Mouse (Mus musculus) liver, embryonic 13.5 days (tissue): ENCODE results near the gene Aif1l. TPM values are rescaled to one million over a fixed set of nuclear protein-coding genes. Genes with fewer than 3 reads are reported as not detected.
"Not testable (repeated sequence)": the region's sequence is repeated elsewhere in the genome, so short reads cannot be mapped to it uniquely, and the experiment has no call there.

Experiments
- ATAC-seq: fragments of 200-750 bp; cut with Nextera tagmentation; 2 replicates; pipeline ENCODE4 v1.8.0; 2017; ENCODE audit warnings: low read depth, mild to moderate bottlenecking, moderate number of reproducible peaks, moderate library complexity
- DNase-seq: peaks from one replicate; pipeline ENCODE4 v3.0.0; 2022
- H3K27ac ChIP-seq: fragments of 300-500 bp; sonication (generic); 2 replicates; pipeline ENCODE4 v1.5.1; 2015; ENCODE audit warnings: moderate library complexity, mild to moderate bottlenecking, inconsistent platforms
- H3K27me3 ChIP-seq: fragments of 300-500 bp; sonication (generic); 2 replicates; pipeline ENCODE4 v1.6.1; 2015; ENCODE audit warnings: mild to moderate bottlenecking, inconsistent platforms
- H3K36me3 ChIP-seq: fragments of 300-500 bp; sonication (generic); 2 replicates; pipeline ENCODE4 v1.6.1; 2015; ENCODE audit warnings: mild to moderate bottlenecking, inconsistent platforms
- H3K4me1 ChIP-seq: fragments of 300-500 bp; sonication (generic); replicated peaks from 2 replicates; pipeline ENCODE4 v1.6.1; 2015; ENCODE audit warnings: inconsistent platforms
- H3K4me2 ChIP-seq: fragments of 300-500 bp; sonication (generic); 2 replicates; pipeline ENCODE4 v1.6.1; 2015; ENCODE audit warnings: inconsistent platforms, mild to moderate bottlenecking, moderate library complexity
- H3K4me3 ChIP-seq: fragments of 300-500 bp; sonication (generic); replicated peaks from 2 replicates; pipeline ENCODE4 v1.5.1; 2015; ENCODE audit warnings: mild to moderate bottlenecking, inconsistent platforms
- H3K9ac ChIP-seq: fragments of 300-500 bp; sonication (generic); 2 replicates; pipeline ENCODE4 v1.6.1; 2015; ENCODE audit warnings: mild to moderate bottlenecking, inconsistent platforms
- H3K9me3 ChIP-seq: fragments of 300-500 bp; sonication (generic); replicated peaks from 2 replicates; pipeline ENCODE4 v1.6.1; 2016; ENCODE audit warnings: inconsistent platforms
- WGBS: fragments of 180-500 bp; shearing (Covaris S2); methylation state at CpG from one replicate; pipeline ENCODE4 v1.1.7; 2015; ENCODE audit not compliant: insufficient replicate concordance; 5-methylcytosine and 5-hydroxymethylcytosine counted together
- polyA plus RNA-seq: library from polyadenylated mRNA; unstranded; fragments of >200 nt; fragmentation: Nextera tagmentation; extraction: Ambion mirVana; gene quantifications from 2 replicates; pipeline ENCODE4 v1.2.1, GENCODE M21; 2015

Aif1l gene
- 3.5 and 4.0 TPM in 2 replicates for polyA plus RNA-seq

- Histone ChIP-seq H3K27ac (no peak within 1 kb of the TSS), H3K36me3 (no peaks in the 10 kb centered on the region), H3K9me3 (no peaks in the 10 kb centered on the region), H3K9ac (peak within 1 kb of the TSS; percentile 50), H3K4me3 (peak within 1 kb of the TSS; percentile 53), H3K4me2 (peak within 1 kb of the TSS; percentile 74), H3K27me3 (peaks cover 64% of the 10 kb centered on the region), H3K4me1 (peaks cover 13% of the 10 kb centered on the region)
- DNase-seq (peak; percentile 5), ATAC-seq (no peak)
- WGBS = under 1% methylated on average over 65 of the region's 66 CpGs
Measured at GRCm38 (mm10) chr2:31950058-31950871, at the start of gene Aif1l. Gene Aif1l (plus strand): TSS chr2:31950139.

GRCm38 (mm10) chr2:31900932-31901331 is 49.0 kb upstream of the Aif1l start:
- Histone ChIP-seq H3K36me3 (no peaks in the 10 kb centered on the region), H3K27ac (no peak overlapping the region), H3K4me1 (peaks cover 7% of the 10 kb centered on the region; the same call in 1 of the 2 replicates), H3K27me3 (no peaks in the 10 kb centered on the region), H3K9me3 (no peaks in the 10 kb centered on the region), H3K4me2 (no peak overlapping the region), H3K4me3 (no peak overlapping the region), H3K9ac (no peak overlapping the region)
- no peak for DNase-seq
- no peak for ATAC-seq
- WGBS = 68% methylated on average over 4 of the region's 4 CpGs

DNA sequence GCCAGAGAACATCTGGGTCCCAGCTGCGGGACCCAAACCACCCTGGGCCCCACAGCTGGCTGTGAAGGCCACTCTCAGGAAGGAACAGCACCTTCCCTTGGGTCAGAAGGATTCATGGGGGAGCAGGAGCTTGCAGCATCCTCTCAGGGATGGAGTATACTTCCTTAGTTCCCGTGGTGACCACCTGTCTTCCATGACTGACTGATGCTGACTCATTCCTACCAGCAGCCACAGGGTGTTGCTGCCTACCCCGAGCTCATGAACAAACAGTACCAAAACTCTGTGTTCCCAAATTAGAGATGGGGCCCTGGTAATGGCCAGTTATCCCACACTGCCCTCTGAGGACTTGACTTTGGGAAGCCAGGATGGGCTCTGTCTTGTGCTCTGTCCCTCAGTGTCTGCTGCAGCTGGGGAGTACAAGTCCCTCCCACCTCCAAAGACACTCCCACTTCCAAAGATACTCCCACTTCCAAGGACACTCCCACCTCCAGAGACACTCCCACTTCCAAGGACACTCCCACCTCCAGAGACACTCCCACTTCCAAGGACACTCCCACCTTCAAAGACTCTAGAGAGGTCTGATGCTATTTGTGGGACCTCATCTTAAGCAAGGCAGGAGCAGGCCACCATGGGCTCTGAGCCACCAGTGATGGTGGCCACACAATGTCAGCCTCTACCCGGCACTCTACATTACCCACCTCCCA is 48.1 kb upstream of the Aif1l start:
- no peak overlapping the region for H3K4me2 ChIP-seq
- H3K4me3 ChIP-seq = no peak overlapping the region
- peak; percentile 23 for DNase-seq
- ATAC-seq = peak; percentile 66
- 43% methylated on average over 4 of the region's 4 CpGs for WGBS
- H3K4me1 ChIP-seq = peaks cover 11% of the 10 kb centered on the region; the same call in 1 of the 2 replicates
- H3K9ac ChIP-seq = no peak overlapping the region
- no peaks in the 10 kb centered on the region for H3K36me3 ChIP-seq
- no peak overlapping the region for H3K27ac ChIP-seq
- H3K9me3 ChIP-seq = no peaks in the 10 kb centered on the region
- H3K27me3 ChIP-seq = no peaks in the 10 kb centered on the region

DNA sequence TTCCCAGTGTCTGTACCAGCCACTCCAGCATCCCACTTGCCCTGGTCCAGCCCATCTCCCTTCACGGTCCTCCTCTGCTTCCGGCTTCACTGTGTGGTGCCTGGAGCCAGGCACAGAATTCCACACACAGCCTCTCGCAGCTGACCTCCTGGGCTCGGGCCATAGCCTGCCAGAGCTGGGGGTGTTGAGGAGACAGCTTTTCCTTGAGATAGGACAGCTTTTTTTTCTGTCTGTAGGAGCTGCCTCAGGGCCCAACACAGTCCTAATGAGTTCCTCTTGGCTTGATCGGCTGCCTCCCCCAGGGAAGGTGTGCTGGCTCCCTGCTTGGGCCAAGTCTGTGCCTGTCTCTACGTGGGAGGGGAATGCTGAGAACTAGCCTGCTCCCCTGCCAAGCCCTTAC is 45.9 kb upstream of the Aif1l start:
- ATAC-seq (no peak), DNase-seq (no peak)
- no peak overlapping the region for H3K27ac ChIP-seq

GRCm38 (mm10) chr2:31904622-31905021 is 45.3 kb upstream of the Aif1l start:
- no peak overlapping the region for H3K27ac ChIP-seq
- peaks cover 11% of the 10 kb centered on the region; the same call in 1 of the 2 replicates for H3K4me1 ChIP-seq
- no peak for ATAC-seq
- H3K9ac ChIP-seq = no peak overlapping the region
- no peaks in the 10 kb centered on the region for H3K36me3 ChIP-seq
- DNase-seq = no peak
- H3K27me3 ChIP-seq = no peaks in the 10 kb centered on the region
- no peaks in the 10 kb centered on the region for H3K9me3 ChIP-seq
- H3K4me2 ChIP-seq = no peak overlapping the region
- no peak overlapping the region for H3K4me3 ChIP-seq
- WGBS = 16% methylated on average over 8 of the region's 8 CpGs

More for the DNA sequence above, 45.9 kb upstream of the Aif1l start:
- H3K9ac ChIP-seq = no peak overlapping the region
- H3K4me3 ChIP-seq = no peak overlapping the region
- no peaks in the 10 kb centered on the region for H3K27me3 ChIP-seq
- H3K9me3 ChIP-seq = no peaks in the 10 kb centered on the region
- H3K36me3 ChIP-seq = no peaks in the 10 kb centered on the region
- no peak overlapping the region for H3K4me2 ChIP-seq
- H3K4me1 ChIP-seq = peaks cover 11% of the 10 kb centered on the region; the same call in 1 of the 2 replicates
- 39% methylated on average over 6 of the region's 6 CpGs for WGBS

- Histone ChIP-seq H3K4me3 (no peak overlapping the region), H3K27me3 (no peaks in the 10 kb centered on the region), H3K36me3 (no peaks in the 10 kb centered on the region), H3K9me3 (no peaks in the 10 kb centered on the region), H3K9ac (no peak overlapping the region), H3K4me1 (peaks cover 11% of the 10 kb centered on the region; the same call in 1 of the 2 replicates), H3K27ac (no peak overlapping the region), H3K4me2 (no peak overlapping the region)
- ATAC-seq = no peak
- DNase-seq = no peak
- WGBS = 26% methylated on average over 9 of the region's 9 CpGs
Measured at GRCm38 (mm10) chr2:31905682-31906081, 44.3 kb upstream of the Aif1l start.

DNA sequence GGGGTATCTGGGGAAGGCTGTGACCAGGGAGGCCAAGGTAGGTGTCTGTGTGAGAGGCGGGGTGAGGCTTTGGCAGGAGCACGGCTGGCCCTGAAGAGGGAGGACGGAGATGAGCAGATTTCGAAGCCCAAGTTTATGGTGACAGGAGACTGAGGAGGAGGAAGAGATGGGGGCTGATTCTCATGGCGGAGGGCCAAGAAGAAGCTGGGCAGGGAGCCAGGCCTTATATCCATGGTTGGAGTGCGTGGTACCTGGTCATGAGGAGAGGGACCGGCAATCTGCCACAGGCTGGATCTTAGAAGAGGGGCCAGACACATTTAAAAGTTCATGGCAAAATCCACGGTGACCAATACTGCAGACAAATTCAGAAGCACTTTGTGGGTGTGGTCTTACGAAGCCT is 43.5 kb upstream of the Aif1l start:
- Histone ChIP-seq H3K9ac (no peak overlapping the region), H3K9me3 (no peaks in the 10 kb centered on the region), H3K27ac (no peak overlapping the region), H3K4me2 (no peak overlapping the region), H3K27me3 (no peaks in the 10 kb centered on the region), H3K36me3 (no peaks in the 10 kb centered on the region), H3K4me1 (peaks cover 11% of the 10 kb centered on the region; the same call in 1 of the 2 replicates), H3K4me3 (no peak overlapping the region)
- DNase-seq = no peak
- ATAC-seq = no peak
- 60% methylated on average over 9 of the region's 9 CpGs for WGBS

- WGBS = 59% methylated on average over 4 of the region's 4 CpGs
- Histone ChIP-seq H3K4me1 (no peaks in the 10 kb centered on the region), H3K4me3 (no peak overlapping the region), H3K4me2 (no peak overlapping the region), H3K9ac (no peak overlapping the region), H3K27ac (no peak overlapping the region), H3K36me3 (no peaks in the 10 kb centered on the region), H3K27me3 (no peaks in the 10 kb centered on the region), H3K9me3 (no peaks in the 10 kb centered on the region)
- ATAC-seq (no peak), DNase-seq (no peak)
Measured at GRCm38 (mm10) chr2:31912575-31912974, 37.4 kb upstream of the Aif1l start.

- H3K4me2 ChIP-seq, H3K36me3 ChIP-seq, H3K4me1 ChIP-seq, DNase-seq, H3K4me3 ChIP-seq, H3K9ac ChIP-seq, H3K27me3 ChIP-seq, H3K27ac ChIP-seq, H3K9me3 ChIP-seq, ATAC-seq: not testable (repeated sequence)
Measured at GRCm38 (mm10) chr2:31914213-31914612, 35.7 kb upstream of the Aif1l start.

DNA sequence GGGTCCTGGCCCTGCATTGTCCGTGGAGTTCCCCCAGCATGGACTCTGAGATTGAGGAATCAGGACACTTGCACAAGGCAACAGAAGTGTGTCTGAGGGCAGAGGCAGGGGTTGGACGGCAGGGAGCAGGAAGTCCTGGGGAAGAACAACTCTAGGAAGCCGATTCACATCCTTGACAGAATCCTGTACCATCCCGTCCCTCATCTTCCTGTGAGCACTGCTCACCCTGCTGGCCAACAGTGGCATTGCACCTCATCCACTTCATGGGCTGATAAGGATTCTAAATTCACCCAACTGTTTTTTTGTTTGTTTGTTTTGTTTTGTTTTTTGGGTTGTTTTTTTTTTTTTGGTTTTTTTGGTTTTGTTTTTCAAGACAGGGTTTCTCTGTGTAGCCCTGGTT is 34.8 kb upstream of the Aif1l start:
- 18% methylated on average over 4 of the region's 4 CpGs for WGBS
- H3K4me2 ChIP-seq = no peak overlapping the region
- ATAC-seq = no peak

DNA sequence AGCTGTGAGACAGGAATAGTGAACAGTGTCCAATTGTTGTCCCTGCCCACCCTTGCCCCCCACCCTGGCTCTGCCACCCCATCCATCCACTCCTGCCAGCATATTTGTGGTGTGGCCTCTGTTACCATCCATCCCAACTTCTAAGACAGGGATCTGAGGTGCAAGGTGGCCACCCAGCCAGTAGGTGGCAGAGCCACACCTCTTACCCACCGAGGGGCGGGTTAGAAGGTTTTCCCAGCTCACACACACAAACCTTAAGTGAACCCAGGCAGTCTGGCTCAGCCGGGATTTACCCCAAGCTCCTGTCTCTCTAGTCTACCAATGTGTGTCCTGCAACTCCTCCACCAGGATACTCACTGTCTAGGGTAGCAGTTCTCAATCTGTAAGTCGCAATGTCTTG is 32.3 kb upstream of the Aif1l start:
- DNase-seq (no peak), ATAC-seq (0 out of 2 replicates have a peak, but pooled peaks have one; percentile 20)
- H3K36me3 ChIP-seq = no peaks in the 10 kb centered on the region
- peaks cover 10% of the 10 kb centered on the region; the same call in 1 of the 2 replicates for H3K27me3 ChIP-seq
- H3K4me3 ChIP-seq = no peak overlapping the region
- H3K9me3 ChIP-seq = no peaks in the 10 kb centered on the region
- H3K27ac ChIP-seq = no peak overlapping the region
- no peak overlapping the region for H3K4me2 ChIP-seq
- no peaks in the 10 kb centered on the region for H3K4me1 ChIP-seq
- 21% methylated on average over 4 of the region's 4 CpGs for WGBS
- no peak overlapping the region for H3K9ac ChIP-seq

More for the DNA sequence above, 34.8 kb upstream of the Aif1l start:
- no peaks in the 10 kb centered on the region for H3K9me3 ChIP-seq
- no peak overlapping the region for H3K27ac ChIP-seq
- H3K4me1 ChIP-seq = no peaks in the 10 kb centered on the region
- DNase-seq = peak; percentile 38
- no peak overlapping the region for H3K4me3 ChIP-seq
- 0 out of 2 replicates have a peak, but pooled peaks cover 1% of the 10 kb centered on the region for H3K27me3 ChIP-seq
- no peaks in the 10 kb centered on the region for H3K36me3 ChIP-seq
- H3K9ac ChIP-seq = no peak overlapping the region
